Mouse (Mus musculus): ENCODE results near the gene Efna4. TPM values are rescaled to one million over a fixed set of nuclear protein-coding genes. Genes with fewer than 3 reads are reported as not detected.

Gene Efna4
- polyA plus RNA-seq, 1 experiment from 2014 or later = 4.4 TPM

- Histone ChIP-seq H3K27ac (no peak overlapping the region), H3K9me3 (ENCODE audit: control insufficient read depth, low read length) (no peaks in the 10 kb centered on the region), H3K9ac (no peak overlapping the region), H3K4me3 (replicated peaks; ENCODE audit: low read length) (no peak overlapping the region), H3K36me3 (replicated peaks; ENCODE audit: control insufficient read depth, insufficient read depth) (no peaks in the 10 kb centered on the region), H3K4me2 (replicated peaks) (no peak overlapping the region), H3K4me1 (replicated peaks; ENCODE audit: control insufficient read depth, insufficient read depth, low read length) (no peaks in the 10 kb centered on the region), H3K27me3 (ENCODE audit: control insufficient read depth, insufficient read depth, low read length) (no peaks in the 10 kb centered on the region)
- ATAC-seq (ENCODE audit: low FRiP score) (no peak), DNase-seq (ENCODE audit: low spot score) (no peak)
- WGBS = 92% methylated on average over 11 of the region's 11 CpGs
These were observed 44.4 kb downstream of the Efna4 start for GRCm38 (mm10) chr3:89293247-89293918.

- no peaks in the 10 kb centered on the region for H3K4me1 ChIP-seq (replicated peaks; ENCODE audit: control insufficient read depth, insufficient read depth, low read length)
- H3K4me2 ChIP-seq (replicated peaks) = no peak overlapping the region
- no peak for DNase-seq (ENCODE audit: low spot score)
- H3K9ac ChIP-seq = no peak overlapping the region
- WGBS = 64% methylated on average over 5 of the region's 5 CpGs
- no peaks in the 10 kb centered on the region for H3K9me3 ChIP-seq (ENCODE audit: control insufficient read depth, low read length)
- no peak overlapping the region for H3K27ac ChIP-seq
- no peaks in the 10 kb centered on the region for H3K36me3 ChIP-seq (replicated peaks; ENCODE audit: control insufficient read depth, insufficient read depth)
- H3K27me3 ChIP-seq (ENCODE audit: control insufficient read depth, insufficient read depth, low read length) = no peaks in the 10 kb centered on the region
- no peak overlapping the region for H3K4me3 ChIP-seq (replicated peaks; ENCODE audit: low read length)
- no peak for ATAC-seq (ENCODE audit: low FRiP score)
These were observed 45.5 kb downstream of the Efna4 start for GRCm38 (mm10) chr3:89292303-89292702.

- Histone ChIP-seq H3K27ac (no peak overlapping the region), H3K36me3 (replicated peaks; ENCODE audit: control insufficient read depth, insufficient read depth) (no peaks in the 10 kb centered on the region), H3K9ac (no peak overlapping the region), H3K4me2 (replicated peaks) (no peak overlapping the region), H3K9me3 (ENCODE audit: control insufficient read depth, low read length) (no peaks in the 10 kb centered on the region), H3K4me1 (replicated peaks; ENCODE audit: control insufficient read depth, insufficient read depth, low read length) (no peaks in the 10 kb centered on the region), H3K4me3 (replicated peaks; ENCODE audit: low read length) (no peak overlapping the region), H3K27me3 (ENCODE audit: control insufficient read depth, insufficient read depth, low read length) (no peaks in the 10 kb centered on the region)
- ATAC-seq (ENCODE audit: low FRiP score) = no peak
- WGBS = 81% methylated on average over 10 of the region's 10 CpGs
- no peak for DNase-seq (ENCODE audit: low spot score)
These were observed 46.0 kb downstream of the Efna4 start for GRCm38 (mm10) chr3:89291874-89292273.

GRCm38 (mm10) chr3:89288503-89288928 lies 49.3 kb downstream of the Efna4 start:
- ATAC-seq (ENCODE audit: low FRiP score) = no peak
- WGBS = 54% methylated on average over 7 of the region's 7 CpGs
- H3K27ac ChIP-seq = no peak overlapping the region

GRCm38 (mm10) chr3:89287286-89287685 lies 50.5 kb downstream of the Efna4 start:
- Histone ChIP-seq H3K4me1 (replicated peaks; ENCODE audit: control insufficient read depth, insufficient read depth, low read length) (no peaks in the 10 kb centered on the region), H3K36me3 (replicated peaks; ENCODE audit: control insufficient read depth, insufficient read depth) (no peaks in the 10 kb centered on the region), H3K4me2 (replicated peaks) (no peak overlapping the region), H3K27me3 (ENCODE audit: control insufficient read depth, insufficient read depth, low read length) (0 out of 2 replicates have a peak, but pooled peaks cover 2% of the 10 kb centered on the region), H3K9me3 (ENCODE audit: control insufficient read depth, low read length) (no peaks in the 10 kb centered on the region), H3K9ac (no peak overlapping the region), H3K27ac (no peak overlapping the region), H3K4me3 (replicated peaks; ENCODE audit: low read length) (no peak overlapping the region)
- 73% methylated on average over 5 of the region's 5 CpGs for WGBS
- no peak for DNase-seq (ENCODE audit: low spot score)
- no peak for ATAC-seq (ENCODE audit: low FRiP score)

More at GRCm38 (mm10) chr3:89288503-89288928, 49.3 kb downstream of the Efna4 start:
- Histone ChIP-seq H3K9me3 (ENCODE audit: control insufficient read depth, low read length) (no peaks in the 10 kb centered on the region), H3K27me3 (ENCODE audit: control insufficient read depth, insufficient read depth, low read length) (no peaks in the 10 kb centered on the region), H3K4me3 (replicated peaks; ENCODE audit: low read length) (no peak overlapping the region), H3K36me3 (replicated peaks; ENCODE audit: control insufficient read depth, insufficient read depth) (no peaks in the 10 kb centered on the region), H3K4me2 (replicated peaks) (no peak overlapping the region), H3K4me1 (replicated peaks; ENCODE audit: control insufficient read depth, insufficient read depth, low read length) (no peaks in the 10 kb centered on the region), H3K9ac (no peak overlapping the region)
- DNase-seq (ENCODE audit: low spot score) = no peak

DNA sequence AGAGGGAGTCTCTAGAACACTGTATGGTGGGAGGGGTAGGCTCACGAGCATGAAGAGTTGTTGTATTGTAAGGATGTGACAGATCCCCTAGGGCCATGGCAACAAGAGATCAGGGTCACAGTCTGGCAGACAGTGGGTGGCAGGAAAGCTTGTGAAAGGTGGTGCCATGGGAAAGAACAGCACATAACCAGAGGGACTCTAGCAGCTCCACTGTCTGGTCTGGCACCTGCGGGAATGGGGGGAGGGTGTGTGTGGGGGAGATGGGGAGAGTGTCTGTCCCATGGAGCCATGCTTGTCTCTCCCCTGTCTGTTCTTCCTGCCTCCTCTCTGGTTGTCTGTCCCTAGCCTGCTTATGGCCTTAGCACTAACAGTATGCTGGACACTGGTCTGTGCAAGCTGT lies 52.3 kb downstream of the Efna4 start:
- Histone ChIP-seq H3K27me3 (ENCODE audit: control insufficient read depth, insufficient read depth, low read length) (peaks cover 15% of the 10 kb centered on the region), H3K4me2 (replicated peaks) (no peak overlapping the region), H3K4me3 (replicated peaks; ENCODE audit: low read length) (no peak overlapping the region), H3K27ac (no peak overlapping the region), H3K4me1 (replicated peaks; ENCODE audit: control insufficient read depth, insufficient read depth, low read length) (peaks cover 11% of the 10 kb centered on the region; the same call in 1 of the 2 replicates), H3K36me3 (replicated peaks; ENCODE audit: control insufficient read depth, insufficient read depth) (no peaks in the 10 kb centered on the region), H3K9ac (no peak overlapping the region), H3K9me3 (ENCODE audit: control insufficient read depth, low read length) (no peaks in the 10 kb centered on the region)
- ATAC-seq (ENCODE audit: low FRiP score) = no peak
- DNase-seq (ENCODE audit: low spot score) = no peak
- WGBS = 37% methylated on average over 2 of the region's 2 CpGs

DNA sequence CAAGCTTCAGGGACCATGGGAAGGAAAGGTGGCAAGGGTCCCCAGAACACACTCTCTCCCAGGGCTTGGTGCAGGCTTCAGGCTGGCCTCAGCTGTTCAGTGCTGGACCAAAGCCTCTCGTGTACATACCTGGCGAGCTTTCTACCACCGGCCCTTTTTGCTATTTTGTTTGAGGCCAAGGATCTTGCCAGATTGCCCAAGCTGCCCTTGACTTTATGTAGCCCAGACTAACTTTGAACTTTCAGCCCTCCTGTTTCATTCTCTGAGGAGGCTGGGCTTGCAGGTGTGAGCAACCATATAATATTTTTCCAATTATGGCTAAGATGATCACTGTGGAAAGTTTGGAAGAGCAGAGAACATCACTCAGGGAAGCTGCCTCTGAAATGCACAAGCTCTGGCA lies 53.6 kb downstream of the Efna4 start:
- no peak overlapping the region for H3K4me3 ChIP-seq (replicated peaks; ENCODE audit: low read length)
- H3K4me2 ChIP-seq (replicated peaks) = no peak overlapping the region
- WGBS = 95% methylated on average over 3 of the region's 3 CpGs
- H3K4me1 ChIP-seq (replicated peaks; ENCODE audit: control insufficient read depth, insufficient read depth, low read length) = peaks cover 23% of the 10 kb centered on the region
- H3K9me3 ChIP-seq (ENCODE audit: control insufficient read depth, low read length) = no peaks in the 10 kb centered on the region
- no peak for DNase-seq (ENCODE audit: low spot score)
- ATAC-seq (ENCODE audit: low FRiP score) = no peak
- peaks cover 17% of the 10 kb centered on the region for H3K27me3 ChIP-seq (ENCODE audit: control insufficient read depth, insufficient read depth, low read length)
- H3K9ac ChIP-seq = no peak overlapping the region
- no peaks in the 10 kb centered on the region for H3K36me3 ChIP-seq (replicated peaks; ENCODE audit: control insufficient read depth, insufficient read depth)
- H3K27ac ChIP-seq = no peak overlapping the region

Other genes starting within 250 kb of the Efna4 start
- gene Rusc1, start 244.7 kb downstream of the Efna4 start, polyA plus RNA-seq (2014; fragmentation: Nextera tagmentation; extraction: Ambion mirVana) = 95.7 and 117 TPM in 2 replicates
- not detected in 2 replicates for gene Gm43738, start 236.9 kb downstream of the Efna4 start, polyA plus RNA-seq (2014; fragmentation: Nextera tagmentation; extraction: Ambion mirVana)
- gene Fdps, start 236.1 kb downstream of the Efna4 start, polyA plus RNA-seq (2014; fragmentation: Nextera tagmentation; extraction: Ambion mirVana) = 416 and 468 TPM in 2 replicates
- gene Pklr, start 201.9 kb downstream of the Efna4 start, polyA plus RNA-seq (2014; fragmentation: Nextera tagmentation; extraction: Ambion mirVana) = 0.11 TPM in 1 of 2 replicates, not detected in the other
- 29.9 and 36.8 TPM in 2 replicates for gene Hcn3, start 177.8 kb downstream of the Efna4 start, polyA plus RNA-seq (2014; fragmentation: Nextera tagmentation; extraction: Ambion mirVana)
- gene Clk2, start 173.2 kb downstream of the Efna4 start, polyA plus RNA-seq (2014; fragmentation: Nextera tagmentation; extraction: Ambion mirVana) = 19.0 and 19.2 TPM in 2 replicates
- 128 and 134 TPM in 2 replicates for gene Scamp3, start 160.6 kb downstream of the Efna4 start, polyA plus RNA-seq (2014; fragmentation: Nextera tagmentation; extraction: Ambion mirVana)
- 32.9 and 33.3 TPM in 2 replicates for gene Fam189b, start 154.9 kb downstream of the Efna4 start, polyA plus RNA-seq (2014; fragmentation: Nextera tagmentation; extraction: Ambion mirVana)
- 45.7 and 48.8 TPM in 2 replicates for gene Gba, start 135.1 kb downstream of the Efna4 start, polyA plus RNA-seq (2014; fragmentation: Nextera tagmentation; extraction: Ambion mirVana)
- 29.0 and 31.0 TPM in 2 replicates for gene Thbs3, start 122.8 kb downstream of the Efna4 start, polyA plus RNA-seq (2014; fragmentation: Nextera tagmentation; extraction: Ambion mirVana)
- gene Mtx1, start 110.9 kb downstream of the Efna4 start, polyA plus RNA-seq (2014; fragmentation: Nextera tagmentation; extraction: Ambion mirVana) = 144 and 148 TPM in 2 replicates
- gene Muc1, start 109.0 kb downstream of the Efna4 start, polyA plus RNA-seq (2014; fragmentation: Nextera tagmentation; extraction: Ambion mirVana) = 0.47 and 0.52 TPM in 2 replicates
- gene Krtcap2, start 92.1 kb downstream of the Efna4 start, polyA plus RNA-seq (2014; fragmentation: Nextera tagmentation; extraction: Ambion mirVana) = 209 and 224 TPM in 2 replicates
- 65.8 and 66.5 TPM in 2 replicates for gene Trim46, start 91.7 kb downstream of the Efna4 start, polyA plus RNA-seq (2014; fragmentation: Nextera tagmentation; extraction: Ambion mirVana)
- 80.7 and 94.4 TPM in 2 replicates for gene Dpm3, start 78.7 kb downstream of the Efna4 start, polyA plus RNA-seq (2014; fragmentation: Nextera tagmentation; extraction: Ambion mirVana)
- 36.0 and 38.8 TPM in 2 replicates for gene Slc50a1, start 67.5 kb downstream of the Efna4 start, polyA plus RNA-seq (2014; fragmentation: Nextera tagmentation; extraction: Ambion mirVana)
- gene Efna1, start 56.9 kb downstream of the Efna4 start, polyA plus RNA-seq (2014; fragmentation: Nextera tagmentation; extraction: Ambion mirVana) = 9.4 and 10.8 TPM in 2 replicates
- gene Efna3, start 15.1 kb downstream of the Efna4 start, polyA plus RNA-seq (2014; fragmentation: Nextera tagmentation; extraction: Ambion mirVana) = 62.5 and 70.3 TPM in 2 replicates
- 40.8 and 44.0 TPM in 2 replicates for gene Adam15, start 12.0 kb upstream of the Efna4 start, polyA plus RNA-seq (2014; fragmentation: Nextera tagmentation; extraction: Ambion mirVana)
- gene Dcst2, start 23.9 kb upstream of the Efna4 start, polyA plus RNA-seq (2014; fragmentation: Nextera tagmentation; extraction: Ambion mirVana) = 0.12 and 0.21 TPM in 2 replicates
- 0.43 and 1.1 TPM in 2 replicates for gene Dcst1, start 27.2 kb upstream of the Efna4 start, polyA plus RNA-seq (2014; fragmentation: Nextera tagmentation; extraction: Ambion mirVana)
- 0.46 and 1.1 TPM in 2 replicates for gene Zbtb7b, start 56.7 kb upstream of the Efna4 start, polyA plus RNA-seq (2014; fragmentation: Nextera tagmentation; extraction: Ambion mirVana)
- gene Lenep, start 64.8 kb upstream of the Efna4 start, polyA plus RNA-seq (2014; fragmentation: Nextera tagmentation; extraction: Ambion mirVana) = not detected in 2 replicates
- 30.8 and 33.4 TPM in 2 replicates for gene Flad1, start 73.8 kb upstream of the Efna4 start, polyA plus RNA-seq (2014; fragmentation: Nextera tagmentation; extraction: Ambion mirVana)
- gene Cks1b, start 80.4 kb upstream of the Efna4 start, polyA plus RNA-seq (2014; fragmentation: Nextera tagmentation; extraction: Ambion mirVana) = 94.0 and 99.4 TPM in 2 replicates
- gene Shc1, start 80.4 kb upstream of the Efna4 start, polyA plus RNA-seq (2014; fragmentation: Nextera tagmentation; extraction: Ambion mirVana) = 12.1 and 13.9 TPM in 2 replicates
- 47.1 and 50.6 TPM in 2 replicates for gene Pygo2, start 92.2 kb upstream of the Efna4 start, polyA plus RNA-seq (2014; fragmentation: Nextera tagmentation; extraction: Ambion mirVana)
- 9.8 and 12.8 TPM in 2 replicates for gene Pbxip1, start 98.7 kb upstream of the Efna4 start, polyA plus RNA-seq (2014; fragmentation: Nextera tagmentation; extraction: Ambion mirVana)
- gene Pmvk, start 116.5 kb upstream of the Efna4 start, polyA plus RNA-seq (2014; fragmentation: Nextera tagmentation; extraction: Ambion mirVana) = 117 and 121 TPM in 2 replicates
- gene Kcnn3, start 182.1 kb upstream of the Efna4 start, polyA plus RNA-seq (2014; fragmentation: Nextera tagmentation; extraction: Ambion mirVana) = 7.3 and 7.7 TPM in 2 replicates